Mouse (Mus musculus) lung, embryonic 15.5 days (tissue): ENCODE results near the gene Cntnap1. TPM values are rescaled to one million over a fixed set of nuclear protein-coding genes. Genes with fewer than 3 reads are reported as not detected.

Source experiments
- ATAC-seq: fragments of 200-750 bp; cut with Nextera tagmentation; 2 replicates; pipeline ENCODE4 v1.8.0; 2017; ENCODE audit warnings: moderate number of reproducible peaks, borderline replicate concordance; ENCODE audit not compliant: low FRiP score, low TSS enrichment; ENCODE audit errors: extremely low read depth
- H3K27ac ChIP-seq: fragments of 300-500 bp; sonication (generic); 2 replicates; pipeline ENCODE4 v1.5.1; 2015; ENCODE audit warnings: moderate library complexity, mild to moderate bottlenecking, inconsistent platforms
- H3K27me3 ChIP-seq: fragments of 300-500 bp; sonication (generic); 2 replicates; pipeline ENCODE4 v1.6.1; 2015; ENCODE audit warnings: inconsistent platforms
- H3K36me3 ChIP-seq: fragments of 300-500 bp; sonication (generic); 2 replicates; pipeline ENCODE4 v1.6.1; 2015; ENCODE audit warnings: inconsistent platforms
- H3K4me1 ChIP-seq: fragments of 300-500 bp; sonication (generic); 2 replicates; pipeline ENCODE4 v1.6.1; 2015; ENCODE audit warnings: inconsistent platforms
- H3K4me2 ChIP-seq: fragments of 300-500 bp; sonication (generic); 2 replicates; pipeline ENCODE4 v1.6.1; 2015; ENCODE audit warnings: inconsistent platforms, mild to moderate bottlenecking, moderate library complexity
- H3K4me3 ChIP-seq: fragments of 300-500 bp; sonication (generic); 2 replicates; pipeline ENCODE4 v1.5.1; 2015; ENCODE audit warnings: mild to moderate bottlenecking, inconsistent platforms
- H3K9ac ChIP-seq: fragments of 300-500 bp; sonication (generic); 2 replicates; pipeline ENCODE4 v1.6.1; 2015; ENCODE audit warnings: inconsistent platforms
- H3K9me3 ChIP-seq: fragments of 300-500 bp; sonication (generic); 2 replicates; pipeline ENCODE4 v1.6.1; 2016; ENCODE audit warnings: inconsistent platforms
- WGBS: fragments of 180-500 bp; shearing (Covaris S2); methylation state at CpG from one replicate; pipeline ENCODE4 v1.1.7; 2015; 5-methylcytosine and 5-hydroxymethylcytosine counted together
- polyA plus RNA-seq: library from polyadenylated mRNA; unstranded; fragments of >200 nt; fragmentation: Nextera tagmentation; extraction: Ambion mirVana; gene quantifications from 2 replicates; pipeline ENCODE4 v1.2.1, GENCODE M21; 2015

Cntnap1 gene
- polyA plus RNA-seq, 1 experiment from 2014 or later, result 1.4 TPM

DNA sequence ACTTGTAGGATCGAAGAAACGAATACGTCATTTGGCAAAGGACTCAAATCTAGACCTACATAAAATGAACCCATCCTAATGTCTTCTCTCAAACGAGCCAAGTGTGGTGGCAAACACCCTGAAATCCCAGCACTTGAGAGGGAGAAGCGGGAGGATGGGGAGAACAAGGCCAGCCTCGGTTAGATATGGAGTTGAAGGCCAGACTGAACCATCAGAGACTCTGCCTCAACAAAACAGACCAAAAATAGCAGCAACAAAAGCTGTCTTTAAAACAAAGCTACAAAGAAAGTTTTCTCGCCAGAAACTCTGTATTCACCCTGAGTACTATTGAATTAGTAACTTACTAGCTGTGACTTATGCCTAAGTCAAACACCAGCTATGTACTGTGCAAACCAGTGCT lies 33.3 kb upstream of the Cntnap1 start:
- Histone ChIP-seq H3K27me3 (no peaks in the 10 kb centered on the region), H3K9ac (no peak overlapping the region), H3K36me3 (no peaks in the 10 kb centered on the region), H3K4me1 (peaks cover 20% of the 10 kb centered on the region), H3K9me3 (no peaks in the 10 kb centered on the region), H3K4me3 (no peak overlapping the region), H3K27ac (peak overlapping the region; percentile 39), H3K4me2 (no peak overlapping the region)
- no peak for ATAC-seq
- 66% methylated on average over 7 of the region's 7 CpGs for WGBS

DNA sequence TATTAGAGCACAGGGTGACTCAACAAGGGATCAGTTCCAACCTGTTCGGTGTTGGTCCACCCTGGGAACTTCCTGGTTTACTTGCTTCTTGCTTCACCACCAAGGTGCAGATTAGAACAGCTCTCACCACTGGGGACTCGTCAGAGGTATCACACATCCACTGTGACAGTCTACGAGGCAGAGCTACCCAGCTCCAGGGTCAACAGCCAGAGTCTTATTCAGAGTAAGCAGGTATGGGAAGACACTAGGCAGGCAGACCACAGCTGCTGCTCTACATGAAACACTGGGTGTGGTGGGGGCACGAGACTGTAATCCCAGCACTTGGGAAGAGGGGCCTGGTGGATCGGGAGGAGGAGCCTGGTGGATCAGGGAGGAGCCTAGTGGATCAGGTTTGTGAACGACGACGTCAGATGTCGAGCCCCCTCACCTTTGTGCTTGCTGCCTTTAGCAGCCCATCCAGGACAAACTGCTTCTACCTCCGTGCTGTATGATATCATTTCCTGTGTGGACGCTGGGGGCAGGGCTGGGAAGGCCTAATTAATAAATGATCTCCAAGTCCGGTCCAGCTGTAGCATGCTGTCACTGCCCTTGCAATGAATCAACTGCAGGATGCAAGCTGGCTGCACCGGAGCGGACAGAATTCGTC lies 31.7 kb upstream of the Cntnap1 start:
- H3K9ac ChIP-seq, result no peak overlapping the region
- H3K4me1 ChIP-seq, result peaks cover 24% of the 10 kb centered on the region
- H3K4me3 ChIP-seq, result no peak overlapping the region
- ATAC-seq, result peak; percentile 42; the same call in 1 of the 2 replicates
- H3K27ac ChIP-seq, result no peak overlapping the region
- H3K9me3 ChIP-seq, result no peaks in the 10 kb centered on the region
- H3K27me3 ChIP-seq, result no peaks in the 10 kb centered on the region
- WGBS, result 19% methylated on average over 15 of the region's 15 CpGs
- H3K36me3 ChIP-seq, result no peaks in the 10 kb centered on the region
- peak overlapping the region; percentile 29 for H3K4me2 ChIP-seq

DNA sequence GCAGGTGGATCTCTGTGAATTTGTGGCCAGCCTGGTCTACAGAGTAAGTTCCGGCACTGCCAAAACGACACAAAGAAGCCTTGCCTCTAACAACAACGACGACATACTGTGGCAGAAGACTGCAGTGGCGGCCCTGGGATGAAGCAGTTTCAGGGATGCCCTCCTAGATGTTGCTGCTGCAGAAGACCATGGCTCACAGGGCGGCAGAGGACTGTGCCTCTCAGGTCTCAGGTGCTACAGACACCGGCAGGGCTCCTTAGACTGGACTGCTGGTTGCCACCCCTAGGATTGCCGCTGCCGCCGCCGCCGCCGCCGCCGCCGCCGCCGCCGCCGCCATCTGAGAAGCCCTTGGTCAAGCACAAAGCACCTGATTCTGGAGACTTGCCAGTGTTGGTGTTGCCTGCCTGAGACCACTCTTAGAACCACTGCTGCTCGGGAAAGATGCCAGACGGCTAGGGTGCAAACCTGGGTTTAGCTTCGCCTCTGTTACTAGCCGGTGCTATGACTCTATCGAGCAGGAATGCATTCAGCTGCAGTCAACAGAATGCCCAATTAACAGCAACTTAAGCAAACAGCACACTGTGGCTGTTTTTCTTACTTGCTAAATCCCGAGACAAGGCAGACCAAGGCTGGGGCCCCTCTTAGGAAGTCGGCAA lies 30.0 kb upstream of the Cntnap1 start:
- H3K36me3 ChIP-seq, result no peaks in the 10 kb centered on the region
- peak overlapping the region; percentile 25; the same call in 1 of the 2 replicates for H3K9ac ChIP-seq
- no peaks in the 10 kb centered on the region for H3K9me3 ChIP-seq
- no peaks in the 10 kb centered on the region for H3K27me3 ChIP-seq
- peaks cover 28% of the 10 kb centered on the region for H3K4me1 ChIP-seq
- 30% methylated on average over 27 of the region's 27 CpGs for WGBS
- peak overlapping the region; percentile 31 for H3K4me3 ChIP-seq
- H3K4me2 ChIP-seq, result peak overlapping the region; percentile 57
- peak overlapping the region; percentile 55 for H3K27ac ChIP-seq
- ATAC-seq, result no peak

DNA sequence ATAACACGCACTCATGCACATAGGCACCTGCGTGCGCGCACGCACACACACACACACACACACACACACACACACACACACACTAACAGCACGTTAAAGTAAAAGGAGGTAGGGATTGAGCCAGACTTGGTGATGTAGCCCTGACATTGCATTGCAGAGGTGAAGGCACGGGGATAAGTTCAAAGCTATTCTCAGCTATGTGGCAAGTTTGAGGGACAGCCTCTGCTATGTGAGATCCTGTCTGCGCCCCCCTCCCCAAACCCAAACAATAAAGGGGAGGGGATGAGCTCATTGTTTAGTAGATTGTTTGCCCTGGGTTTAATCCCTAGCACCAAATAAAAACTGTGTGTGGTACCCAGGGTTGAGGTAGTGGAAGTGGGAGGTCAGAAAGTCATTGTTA lies 29.2 kb upstream of the Cntnap1 start:
- Histone ChIP-seq H3K27me3 (no peaks in the 10 kb centered on the region), H3K36me3 (no peaks in the 10 kb centered on the region), H3K4me3 (no peak overlapping the region), H3K9ac (no peak overlapping the region), H3K4me1 (peaks cover 28% of the 10 kb centered on the region), H3K27ac (no peak overlapping the region), H3K4me2 (no peak overlapping the region), H3K9me3 (no peaks in the 10 kb centered on the region)
- ATAC-seq, result no peak
- WGBS, result 77% methylated on average over 8 of the region's 8 CpGs

DNA sequence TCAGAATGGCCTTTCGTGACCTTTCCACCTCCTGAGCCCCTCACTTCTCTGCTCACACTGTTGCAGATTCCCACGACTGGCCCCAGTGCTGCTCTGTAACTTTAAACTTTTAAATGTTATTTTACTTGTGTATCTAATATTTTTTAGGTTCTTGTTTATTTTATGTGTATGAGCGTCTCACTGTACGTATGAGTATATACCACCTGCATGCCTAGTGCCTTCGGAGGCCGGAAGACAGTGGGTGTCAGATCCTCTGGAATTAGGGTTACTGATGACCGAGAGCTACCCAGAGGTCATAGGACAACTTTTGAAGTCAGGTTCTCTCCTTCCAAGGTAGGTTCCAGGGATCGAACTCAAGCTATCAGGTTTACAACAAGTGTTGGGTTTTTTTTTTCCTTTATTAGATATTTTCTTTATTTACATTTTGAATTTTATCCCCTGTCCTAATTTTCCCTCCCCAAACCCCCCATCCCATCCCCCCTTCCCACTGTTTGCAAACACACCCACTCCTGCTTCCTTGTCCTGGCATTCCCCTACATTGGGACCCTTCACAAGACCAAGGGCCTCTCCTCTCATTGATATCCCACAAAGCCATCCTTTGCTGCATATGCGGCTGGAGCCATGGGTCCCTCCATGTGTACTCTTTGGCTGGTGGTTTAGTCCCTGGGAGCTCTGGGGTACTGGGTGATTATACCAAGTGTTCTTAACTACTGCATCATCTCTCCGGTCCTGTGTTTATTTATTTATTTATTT lies 27.9 kb upstream of the Cntnap1 start:
- Histone ChIP-seq H3K36me3 (no peaks in the 10 kb centered on the region), H3K27ac (no peak overlapping the region), H3K4me1 (peaks cover 22% of the 10 kb centered on the region), H3K4me3 (no peak overlapping the region), H3K4me2 (no peak overlapping the region), H3K9me3 (no peaks in the 10 kb centered on the region), H3K27me3 (no peaks in the 10 kb centered on the region), H3K9ac (no peak overlapping the region)
- ATAC-seq, result no peak
- WGBS, result 79% methylated on average over 10 of the region's 10 CpGs

DNA sequence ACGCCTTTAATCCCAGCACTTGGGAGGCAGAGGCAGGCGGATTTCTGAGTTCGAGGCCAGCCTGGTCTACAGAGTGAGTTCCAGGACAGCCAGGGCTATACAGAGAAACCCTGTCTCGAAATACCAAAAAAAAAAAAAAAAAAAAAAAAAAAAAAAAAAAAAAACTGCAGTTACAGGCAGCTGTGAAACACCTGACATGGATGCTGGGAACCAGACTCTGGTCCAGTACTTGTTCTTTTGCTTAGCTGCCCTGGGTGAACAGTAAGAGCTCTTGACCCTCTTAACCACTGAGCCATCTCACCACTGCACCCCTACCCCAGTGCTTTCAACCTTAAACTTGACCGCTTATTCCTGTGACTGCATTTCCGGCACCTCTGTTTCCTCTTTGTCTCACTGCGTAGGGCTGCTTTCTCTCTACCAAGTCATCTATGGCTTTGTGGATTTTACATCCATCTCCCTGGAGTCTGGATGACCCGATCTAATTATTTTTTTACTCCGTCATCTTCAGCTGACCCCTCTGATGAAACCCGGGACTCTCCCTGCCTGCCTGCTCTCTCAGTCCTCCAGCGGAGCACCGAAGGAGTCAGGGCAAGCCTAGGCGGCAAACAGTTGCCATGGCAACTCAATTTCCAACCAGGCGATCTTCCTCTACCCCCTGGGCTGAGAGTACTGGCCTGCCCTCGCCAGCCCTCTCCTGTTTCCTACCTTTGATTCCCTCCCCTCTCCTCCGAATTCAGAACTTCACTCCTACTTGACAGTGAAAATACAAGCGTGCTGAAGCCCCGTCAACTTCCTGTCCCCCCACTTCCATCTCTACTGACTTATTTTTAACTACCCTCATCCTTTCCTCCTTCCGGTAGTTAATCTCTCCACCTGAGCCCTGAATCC lies 26.7 kb upstream of the Cntnap1 start:
- H3K9ac ChIP-seq, result no peak overlapping the region
- no peaks in the 10 kb centered on the region for H3K36me3 ChIP-seq
- ATAC-seq, result peak; percentile 40; the same call in 1 of the 2 replicates
- H3K27ac ChIP-seq, result no peak overlapping the region
- H3K9me3 ChIP-seq, result no peaks in the 10 kb centered on the region
- H3K27me3 ChIP-seq, result no peaks in the 10 kb centered on the region
- H3K4me2 ChIP-seq, result peak overlapping the region; percentile 57
- peak overlapping the region; percentile 31 for H3K4me3 ChIP-seq
- peaks cover 20% of the 10 kb centered on the region for H3K4me1 ChIP-seq
- WGBS, result 15% methylated on average over 18 of the region's 19 CpGs

DNA sequence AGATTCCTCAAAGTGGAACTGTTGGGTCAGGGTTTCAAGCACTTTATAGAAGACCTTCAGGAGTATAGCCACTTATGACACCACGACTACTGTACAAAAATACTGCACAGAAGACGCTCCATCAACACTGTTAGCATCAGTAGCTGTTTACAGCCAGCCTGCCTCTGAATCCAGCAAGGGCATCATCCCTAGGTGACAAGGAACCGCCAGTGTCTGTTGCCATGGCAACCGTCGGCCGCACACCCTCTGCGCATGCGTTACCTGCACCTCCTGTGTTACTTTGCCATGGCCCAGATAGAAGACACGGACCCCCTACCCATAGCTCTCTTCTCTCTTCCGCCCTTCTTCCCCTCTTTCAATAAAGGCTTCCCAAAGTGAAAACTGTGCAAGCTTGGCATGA lies 23.9 kb upstream of the Cntnap1 start:
- H3K9me3 ChIP-seq, result no peaks in the 10 kb centered on the region
- H3K36me3 ChIP-seq, result no peaks in the 10 kb centered on the region
- WGBS, result 31% methylated on average over 10 of the region's 10 CpGs
- H3K4me2 ChIP-seq, result no peak overlapping the region
- ATAC-seq, result no peak
- peaks cover 20% of the 10 kb centered on the region for H3K4me1 ChIP-seq
- H3K27me3 ChIP-seq, result no peaks in the 10 kb centered on the region
- H3K27ac ChIP-seq, result no peak overlapping the region
- H3K9ac ChIP-seq, result no peak overlapping the region
- H3K4me3 ChIP-seq, result no peak overlapping the region

DNA sequence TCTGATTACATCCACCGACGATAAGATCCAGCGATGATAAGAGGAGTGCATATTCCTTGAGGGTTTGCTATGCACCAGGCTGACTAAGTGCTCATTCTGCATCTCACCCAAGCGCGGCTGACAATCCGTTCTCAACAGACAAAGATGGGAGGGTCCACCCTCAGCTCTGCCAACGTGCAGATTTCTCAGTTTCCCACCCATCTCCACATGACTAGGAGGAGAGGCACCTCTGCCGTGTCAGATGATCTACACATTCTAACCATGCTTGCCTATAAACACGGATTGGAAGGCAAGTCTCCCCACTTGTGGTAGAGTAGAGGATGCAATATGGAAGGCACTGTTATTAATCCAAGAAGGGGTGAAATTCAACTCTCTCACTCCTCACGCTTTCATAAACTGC lies 21.6 kb upstream of the Cntnap1 start:
- Histone ChIP-seq H3K4me2 (no peak overlapping the region), H3K27me3 (no peaks in the 10 kb centered on the region), H3K9ac (peak overlapping the region; percentile 5; the same call in 1 of the 2 replicates), H3K36me3 (no peaks in the 10 kb centered on the region), H3K27ac (peak overlapping the region; percentile 75), H3K4me1 (peaks cover 16% of the 10 kb centered on the region), H3K4me3 (no peak overlapping the region), H3K9me3 (no peaks in the 10 kb centered on the region)
- no peak for ATAC-seq
- WGBS, result 61% methylated on average over 10 of the region's 10 CpGs

DNA sequence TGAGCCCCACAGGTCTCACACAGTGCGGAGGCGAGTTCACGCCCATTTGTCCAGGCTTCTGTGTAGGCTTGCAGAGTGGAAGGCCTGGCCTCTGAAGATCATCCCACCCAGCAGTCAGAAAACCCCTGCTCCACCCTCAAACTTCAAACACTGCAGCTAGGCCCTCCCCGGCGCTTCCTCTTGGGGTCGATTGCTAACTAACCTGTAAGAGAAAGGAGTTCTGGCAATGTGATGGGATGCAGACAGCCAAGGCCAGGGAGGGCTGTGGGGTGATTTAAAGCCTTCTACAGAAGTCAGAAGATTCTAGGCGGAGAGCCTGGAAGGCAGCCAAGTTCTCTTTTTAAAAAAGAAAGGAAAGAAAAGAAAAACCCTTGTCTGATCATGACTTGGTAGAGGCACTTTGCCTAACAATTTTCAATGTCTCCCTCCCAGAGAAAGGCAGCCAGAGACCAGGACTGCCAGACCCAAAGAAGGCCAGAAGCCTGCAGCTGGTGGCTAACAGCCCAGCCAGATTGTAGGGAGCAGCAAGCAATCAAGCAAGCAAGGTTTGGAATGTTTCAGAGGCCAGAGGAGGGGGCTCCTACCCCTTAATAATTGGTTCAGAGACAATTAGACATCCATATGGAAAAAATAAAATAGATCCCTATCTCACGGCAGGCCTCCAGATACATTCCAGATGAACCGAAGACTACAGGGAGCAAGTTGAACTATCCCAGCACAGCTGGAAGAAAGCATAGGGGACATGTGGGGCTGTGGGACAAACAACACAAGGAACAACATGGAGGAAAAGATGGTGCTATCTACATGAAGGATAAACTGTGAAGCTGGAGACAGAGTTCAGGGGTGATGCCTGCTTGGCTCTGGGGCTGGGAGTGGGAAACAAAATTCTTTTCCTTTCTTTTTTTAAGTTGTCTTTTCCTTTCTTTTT lies 20.9 kb upstream of the Cntnap1 start:
- Histone ChIP-seq H3K4me2 (no peak overlapping the region), H3K27ac (peak overlapping the region; percentile 75), H3K4me1 (0 out of 2 replicates have a peak, but pooled peaks cover 13% of the 10 kb centered on the region), H3K9me3 (no peaks in the 10 kb centered on the region), H3K4me3 (no peak overlapping the region), H3K9ac (peak overlapping the region; percentile 5), H3K27me3 (no peaks in the 10 kb centered on the region), H3K36me3 (no peaks in the 10 kb centered on the region)
- WGBS, result 32% methylated on average over 9 of the region's 9 CpGs
- ATAC-seq, result peak; percentile 55; the same call in 1 of the 2 replicates

DNA sequence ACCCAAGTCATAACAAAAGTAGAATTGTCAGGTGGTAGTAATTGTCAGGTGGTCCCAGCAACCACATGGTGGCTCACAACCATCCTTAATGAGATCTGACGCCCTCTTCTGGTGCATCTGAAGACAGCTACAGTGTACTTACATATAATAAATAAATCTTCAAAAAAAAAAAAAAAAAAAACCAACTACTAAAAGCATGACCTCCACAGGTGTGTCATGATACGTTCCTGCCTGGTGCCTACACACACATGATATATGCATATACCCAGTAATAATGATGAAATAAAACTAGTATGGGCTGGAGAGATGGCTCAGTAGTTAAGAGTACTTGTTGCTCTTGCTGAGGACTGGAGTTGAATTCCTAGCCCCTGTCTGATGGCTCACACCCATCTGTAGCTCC lies 19.3 kb upstream of the Cntnap1 start:
- Histone ChIP-seq H3K4me2 (no peak overlapping the region), H3K4me1 (peaks cover 23% of the 10 kb centered on the region), H3K4me3 (no peak overlapping the region), H3K9ac (no peak overlapping the region), H3K36me3 (no peaks in the 10 kb centered on the region), H3K27ac (no peak overlapping the region), H3K27me3 (no peaks in the 10 kb centered on the region), H3K9me3 (no peaks in the 10 kb centered on the region)
- WGBS, result 60% methylated on average over 2 of the region's 2 CpGs
- no peak for ATAC-seq
